Mouse (Mus musculus) heart, embryonic 15.5 days (tissue): ENCODE data around the gene Srsf9. TPM values are rescaled to one million over a fixed set of nuclear protein-coding genes. Genes with fewer than 3 reads are reported as not detected.

Experiments used
- ATAC-seq: fragments of 200-750 bp; cut with Nextera tagmentation; replicated peaks from 2 replicates; pipeline ENCODE4 v1.8.0; 2017; ENCODE audit warnings: low read depth, moderate TSS enrichment; ENCODE audit not compliant: insufficient number of reproducible peaks, insufficient read depth, low FRiP score
- H3K27ac ChIP-seq: fragments of 300-500 bp; sonication (generic); 2 replicates; pipeline ENCODE4 v1.5.1; 2015; ENCODE audit warnings: mild to moderate bottlenecking, inconsistent platforms
- H3K27me3 ChIP-seq: fragments of 300-500 bp; sonication (generic); 2 replicates; pipeline ENCODE4 v1.6.1; 2015; ENCODE audit warnings: inconsistent platforms
- H3K36me3 ChIP-seq: fragments of 300-500 bp; sonication (generic); 2 replicates; pipeline ENCODE4 v1.6.1; 2015; ENCODE audit warnings: mild to moderate bottlenecking, inconsistent platforms
- H3K4me1 ChIP-seq: fragments of 300-500 bp; sonication (generic); replicated peaks from 2 replicates; pipeline ENCODE4 v1.6.1; 2015; ENCODE audit warnings: inconsistent platforms
- H3K4me2 ChIP-seq: fragments of 300-500 bp; sonication (generic); 2 replicates; pipeline ENCODE4 v1.6.1; 2015; ENCODE audit warnings: inconsistent platforms, mild to moderate bottlenecking, moderate library complexity
- H3K4me3 ChIP-seq: fragments of 300-500 bp; sonication (generic); 2 replicates; pipeline ENCODE4 v1.5.1; 2015; ENCODE audit warnings: mild to moderate bottlenecking, inconsistent platforms
- H3K9ac ChIP-seq: fragments of 300-500 bp; sonication (generic); 2 replicates; pipeline ENCODE4 v1.6.1; 2015; ENCODE audit warnings: mild to moderate bottlenecking, inconsistent platforms
- H3K9me3 ChIP-seq: fragments of 300-500 bp; sonication (generic); replicated peaks from 2 replicates; pipeline ENCODE4 v1.6.1; 2016; ENCODE audit warnings: inconsistent platforms
- WGBS: fragments of 180-500 bp; shearing (Covaris S2); methylation state at CpG from one replicate; pipeline ENCODE4 v1.1.7; 2015; ENCODE audit warnings: mixed read lengths; 5-methylcytosine and 5-hydroxymethylcytosine counted together
- polyA plus RNA-seq: library from polyadenylated mRNA; unstranded; fragments of >200 nt; fragmentation: Nextera tagmentation; extraction: Ambion mirVana; gene quantifications from 2 replicates; pipeline ENCODE4 v1.2.1, GENCODE M21; 2015

Gene Srsf9
- polyA plus RNA-seq, 1 experiment from 2014 or later: 99.0 TPM

GRCm38 (mm10) chr5:115355070-115355469 lies 28.1 kb downstream of the Srsf9 start:
- no peak overlapping the region for H3K27ac ChIP-seq
- H3K9me3 ChIP-seq: no peaks in the 10 kb centered on the region
- ATAC-seq: no peak
- H3K27me3 ChIP-seq: no peaks in the 10 kb centered on the region; the same call in 1 of the 2 replicates
- no peak overlapping the region for H3K4me3 ChIP-seq
- 0 out of 2 replicates have a peak, but pooled peaks cover 3% of the 10 kb centered on the region for H3K4me1 ChIP-seq
- H3K4me2 ChIP-seq: no peak overlapping the region
- no peak overlapping the region for H3K9ac ChIP-seq
- no peaks in the 10 kb centered on the region for H3K36me3 ChIP-seq
- WGBS: 49% methylated on average over 13 of the region's 13 CpGs

DNA sequence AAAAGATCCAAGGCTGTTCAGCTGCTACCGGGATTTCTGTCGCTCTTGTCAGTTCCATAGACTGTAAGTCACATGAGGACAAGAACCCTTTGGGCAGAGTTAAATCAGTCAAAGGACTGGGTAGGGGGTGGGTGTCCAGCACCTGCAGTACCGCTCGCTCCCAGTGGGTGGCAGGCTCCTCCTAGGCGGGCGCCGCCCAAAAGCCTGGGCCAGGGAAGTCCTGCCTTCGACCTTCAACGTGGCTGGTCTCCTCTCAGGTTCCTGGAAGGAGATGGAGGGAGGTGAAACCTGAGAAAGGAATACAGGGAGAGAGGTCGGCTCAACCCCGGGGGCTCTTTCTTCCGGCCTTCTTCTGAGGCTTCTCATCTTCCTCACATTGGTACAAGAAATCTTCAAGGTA lies 31.9 kb downstream of the Srsf9 start:
- Histone ChIP-seq H3K4me2 (no peak overlapping the region), H3K27me3 (peaks cover 6% of the 10 kb centered on the region; the same call in 1 of the 2 replicates), H3K27ac (no peak overlapping the region), H3K9me3 (no peaks in the 10 kb centered on the region), H3K36me3 (no peaks in the 10 kb centered on the region), H3K4me1 (0 out of 2 replicates have a peak, but pooled peaks cover 3% of the 10 kb centered on the region), H3K9ac (no peak overlapping the region), H3K4me3 (no peak overlapping the region)
- WGBS: 6% methylated on average over 12 of the region's 12 CpGs
- peak; percentile 77 for ATAC-seq

GRCm38 (mm10) chr5:115359438-115359837 lies 32.5 kb downstream of the Srsf9 start:
- Histone ChIP-seq H3K27ac (no peak overlapping the region), H3K36me3 (no peaks in the 10 kb centered on the region), H3K9ac (no peak overlapping the region), H3K4me1 (0 out of 2 replicates have a peak, but pooled peaks cover 3% of the 10 kb centered on the region), H3K9me3 (no peaks in the 10 kb centered on the region), H3K27me3 (peaks cover 6% of the 10 kb centered on the region; the same call in 1 of the 2 replicates), H3K4me2 (no peak overlapping the region), H3K4me3 (no peak overlapping the region)
- 87% methylated on average over 8 of the region's 8 CpGs for WGBS
- no peak for ATAC-seq

DNA sequence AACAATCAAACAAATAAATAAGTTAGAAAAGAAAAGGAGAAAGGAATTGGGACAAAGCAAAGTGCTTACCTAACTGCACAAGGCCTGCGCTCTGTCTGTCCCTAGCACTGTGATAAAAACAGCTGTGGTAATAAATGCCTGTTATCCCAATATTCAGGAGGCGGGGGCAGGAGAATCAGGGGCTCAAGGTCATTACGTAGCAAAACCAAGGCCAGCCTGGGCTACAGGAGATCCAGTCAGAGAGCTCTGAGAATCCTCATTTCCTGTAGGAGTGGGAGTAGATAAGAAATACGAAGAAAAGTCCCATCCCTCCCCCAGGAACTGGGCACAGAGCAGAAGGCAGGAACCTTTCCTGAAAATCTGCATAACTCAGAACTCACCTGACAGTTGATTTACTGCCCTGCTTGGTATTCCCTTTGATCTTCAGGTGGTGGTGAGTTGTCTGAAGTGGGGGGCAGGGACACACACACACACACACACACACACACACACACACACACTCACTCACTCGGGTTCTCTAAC lies 32.9 kb downstream of the Srsf9 start:
- H3K9me3 ChIP-seq: no peaks in the 10 kb centered on the region
- ATAC-seq: no peak
- 0 out of 2 replicates have a peak, but pooled peaks cover 3% of the 10 kb centered on the region for H3K4me1 ChIP-seq
- H3K4me3 ChIP-seq: no peak overlapping the region
- H3K27me3 ChIP-seq: peaks cover 6% of the 10 kb centered on the region; the same call in 1 of the 2 replicates
- WGBS: 56% methylated on average over 5 of the region's 5 CpGs
- H3K36me3 ChIP-seq: no peaks in the 10 kb centered on the region
- no peak overlapping the region for H3K9ac ChIP-seq
- no peak overlapping the region for H3K4me2 ChIP-seq
- no peak overlapping the region for H3K27ac ChIP-seq

GRCm38 (mm10) chr5:115362216-115362615 lies 35.2 kb downstream of the Srsf9 start:
- 40% methylated on average over 7 of the region's 7 CpGs for WGBS
- H3K27ac ChIP-seq: no peak overlapping the region
- H3K36me3 ChIP-seq: no peaks in the 10 kb centered on the region
- no peak overlapping the region for H3K4me3 ChIP-seq
- H3K4me2 ChIP-seq: no peak overlapping the region
- no peak overlapping the region for H3K9ac ChIP-seq
- no peak for ATAC-seq
- 0 out of 2 replicates have a peak, but pooled peaks cover 6% of the 10 kb centered on the region for H3K27me3 ChIP-seq
- H3K4me1 ChIP-seq: 0 out of 2 replicates have a peak, but pooled peaks cover 3% of the 10 kb centered on the region
- no peaks in the 10 kb centered on the region for H3K9me3 ChIP-seq

GRCm38 (mm10) chr5:115362819-115363714 lies 36.1 kb downstream of the Srsf9 start:
- Histone ChIP-seq H3K27ac (no peak overlapping the region), H3K4me3 (no peak overlapping the region), H3K9me3 (no peaks in the 10 kb centered on the region), H3K36me3 (no peaks in the 10 kb centered on the region), H3K9ac (no peak overlapping the region), H3K27me3 (0 out of 2 replicates have a peak, but pooled peaks cover 6% of the 10 kb centered on the region), H3K4me1 (0 out of 2 replicates have a peak, but pooled peaks cover 3% of the 10 kb centered on the region), H3K4me2 (no peak overlapping the region)
- ATAC-seq: no peak
- 25% methylated on average over 19 of the region's 19 CpGs for WGBS

DNA sequence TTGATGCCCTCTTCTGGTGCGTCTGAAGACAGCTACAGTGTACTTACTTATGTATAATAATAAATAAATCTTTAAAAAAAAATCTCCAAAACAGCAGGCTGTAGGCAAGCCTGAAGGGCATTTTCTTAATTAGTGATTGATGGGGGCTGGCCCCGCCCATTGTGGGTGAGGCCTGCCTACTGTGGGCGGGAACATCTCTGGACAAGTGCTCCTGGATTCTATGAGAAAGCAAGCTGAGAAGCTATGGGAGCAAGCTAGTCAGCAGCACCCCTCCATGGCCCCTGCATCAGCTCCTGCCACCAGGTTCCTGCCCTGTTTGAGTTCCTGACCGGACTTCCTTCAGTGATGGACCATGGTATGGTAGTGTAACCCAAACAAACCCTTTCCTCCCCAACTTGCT lies 37.8 kb downstream of the Srsf9 start:
- no peak for ATAC-seq
- no peaks in the 10 kb centered on the region for H3K36me3 ChIP-seq
- no peaks in the 10 kb centered on the region for H3K4me1 ChIP-seq
- no peak overlapping the region for H3K9ac ChIP-seq
- H3K27me3 ChIP-seq: 0 out of 2 replicates have a peak, but pooled peaks cover 6% of the 10 kb centered on the region
- no peaks in the 10 kb centered on the region for H3K9me3 ChIP-seq
- H3K27ac ChIP-seq: no peak overlapping the region
- 76% methylated on average over 4 of the region's 4 CpGs for WGBS
- H3K4me3 ChIP-seq: no peak overlapping the region
- no peak overlapping the region for H3K4me2 ChIP-seq

DNA sequence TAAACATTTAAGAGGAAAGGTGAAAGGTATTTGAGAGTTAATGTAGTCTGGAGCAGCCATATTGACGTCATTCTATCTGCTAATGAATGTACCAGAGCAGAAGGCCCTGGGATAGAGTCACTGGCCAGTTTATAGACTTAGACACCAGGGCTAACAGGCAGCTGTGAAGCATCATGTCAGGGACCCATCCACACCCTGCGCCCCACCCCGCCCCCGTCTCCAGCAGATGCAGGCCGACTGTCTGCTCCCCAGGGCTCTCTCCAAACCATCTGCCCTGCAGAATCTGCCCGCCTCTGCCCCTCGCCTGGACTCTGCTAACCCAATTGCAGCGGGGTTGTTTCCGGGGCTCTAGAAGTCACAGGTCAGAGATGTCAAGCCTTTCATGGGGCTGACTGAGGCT lies 44.8 kb downstream of the Srsf9 start:
- peaks cover 15% of the 10 kb centered on the region for H3K27me3 ChIP-seq
- H3K4me1 ChIP-seq: peaks cover 3% of the 10 kb centered on the region; the same call in 1 of the 2 replicates
- no peak overlapping the region for H3K4me3 ChIP-seq
- H3K9me3 ChIP-seq: no peaks in the 10 kb centered on the region
- H3K27ac ChIP-seq: no peak overlapping the region
- no peaks in the 10 kb centered on the region for H3K36me3 ChIP-seq
- no peak overlapping the region for H3K4me2 ChIP-seq
- ATAC-seq: no peak; the same call in 1 of the 2 replicates
- WGBS: 39% methylated on average over 9 of the region's 9 CpGs
- H3K9ac ChIP-seq: no peak overlapping the region

DNA sequence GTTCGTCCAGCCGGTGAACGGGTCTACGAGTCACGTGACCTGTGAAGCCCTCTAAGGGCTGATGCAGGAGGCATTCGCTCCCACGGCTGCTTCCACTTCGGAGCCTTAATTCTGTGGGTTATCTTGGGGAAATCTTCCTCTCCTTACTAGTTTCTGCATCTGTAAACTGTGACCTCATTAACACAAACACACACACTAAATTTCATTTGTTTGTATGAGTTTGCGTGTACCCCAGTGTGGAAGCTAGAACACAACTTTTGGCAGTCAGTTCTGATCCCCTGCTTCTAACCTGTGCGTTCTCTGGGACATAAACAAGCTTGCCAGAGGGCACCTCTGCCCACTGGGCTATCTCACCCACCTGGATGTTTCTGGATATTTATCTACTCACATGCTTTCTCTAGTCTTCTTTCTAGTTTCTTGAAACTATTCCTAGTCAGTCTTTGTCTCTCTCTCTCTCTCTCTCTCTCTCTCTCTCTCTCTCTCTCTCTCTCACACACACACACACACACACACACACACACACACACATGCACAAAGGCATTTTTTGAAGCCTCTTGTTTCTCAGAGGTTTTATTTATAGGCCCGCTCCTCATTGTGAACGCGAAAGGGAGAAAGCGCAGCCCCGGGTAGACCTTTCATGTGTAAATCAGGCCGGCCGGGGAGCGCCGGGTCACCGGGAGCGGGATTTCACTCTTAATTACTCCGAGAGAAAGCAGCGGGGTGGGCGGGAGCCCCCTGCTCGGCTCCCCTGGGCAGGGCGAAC lies 46.6 kb downstream of the Srsf9 start:
- H3K27ac ChIP-seq: no peak overlapping the region
- H3K36me3 ChIP-seq: no peaks in the 10 kb centered on the region
- WGBS: 24% methylated on average over 26 of the region's 26 CpGs
- peaks cover 3% of the 10 kb centered on the region; the same call in 1 of the 2 replicates for H3K4me1 ChIP-seq
- H3K27me3 ChIP-seq: peaks cover 15% of the 10 kb centered on the region
- H3K9ac ChIP-seq: peak overlapping the region; percentile 54; the same call in 1 of the 2 replicates
- H3K4me3 ChIP-seq: peak overlapping the region; percentile 40
- H3K4me2 ChIP-seq: peak overlapping the region; percentile 75
- ATAC-seq: no peak
- H3K9me3 ChIP-seq: no peaks in the 10 kb centered on the region

GRCm38 (mm10) chr5:115374204-115374820 lies 47.3 kb downstream of the Srsf9 start:
- Histone ChIP-seq H3K27me3 (peaks cover 15% of the 10 kb centered on the region), H3K4me2 (peak overlapping the region; percentile 75), H3K4me1 (peaks cover 3% of the 10 kb centered on the region; the same call in 1 of the 2 replicates), H3K9ac (peak overlapping the region; percentile 54; the same call in 1 of the 2 replicates), H3K36me3 (no peaks in the 10 kb centered on the region), H3K27ac (no peak overlapping the region), H3K4me3 (peak overlapping the region; percentile 40), H3K9me3 (no peaks in the 10 kb centered on the region)
- ATAC-seq: no peak
- 22% methylated on average over 11 of the region's 11 CpGs for WGBS
